Mouse (Mus musculus): Measurements from ENCODE around the gene Shisal2b.

Shisal2b gene

DNA sequence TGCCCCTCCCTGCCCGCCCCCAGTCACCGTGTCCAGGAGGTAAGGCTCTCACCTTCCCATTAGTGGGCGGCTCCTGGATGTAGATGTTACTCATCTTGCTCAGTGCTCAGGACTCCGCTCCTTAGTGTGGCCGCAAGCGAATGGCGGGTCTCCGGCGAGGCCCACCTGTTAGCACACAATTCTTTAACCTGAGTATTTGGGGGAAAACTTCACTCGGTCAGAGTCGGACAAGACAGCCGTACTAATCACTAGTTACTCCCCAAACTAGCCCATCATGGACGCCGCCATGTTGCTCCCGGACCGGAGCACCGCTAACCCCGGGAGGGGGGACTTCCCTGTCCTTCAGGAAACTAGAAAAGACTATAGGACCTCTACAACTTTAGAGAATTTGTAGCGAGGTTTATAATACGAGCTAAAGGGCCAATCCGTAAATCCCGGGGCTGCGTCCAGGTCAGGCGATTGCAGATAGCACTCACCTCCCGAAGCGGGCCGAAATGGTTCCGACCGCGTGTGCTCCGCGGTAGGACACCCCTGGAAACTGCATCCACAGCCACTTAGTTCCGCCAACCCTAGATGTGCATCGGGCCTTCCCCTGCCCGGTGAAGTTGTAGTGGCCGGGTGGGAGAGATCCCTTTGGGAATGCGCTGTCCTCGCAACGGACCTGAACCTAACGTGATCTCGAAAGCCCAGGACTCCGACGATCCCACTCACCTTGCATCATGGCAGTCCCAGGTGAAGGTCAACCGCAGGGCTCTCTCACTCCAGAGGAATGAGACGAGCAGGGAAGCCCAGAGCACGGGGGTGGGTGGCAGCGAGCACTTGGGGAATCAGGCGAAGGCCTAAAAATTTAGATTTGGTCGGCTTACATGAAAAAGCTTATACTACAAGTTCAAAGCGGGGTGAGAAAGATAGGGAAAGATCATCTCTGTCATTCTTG, 46.8 kb downstream of the Shisal2b start, which contains the start of gene Cwc27:
TSS of gene Cwc27 (minus strand) at position 508 of the 937 bp plus-strand sequence.
- DNase-seq (ENCODE audit: low spot score), result peak; percentile 55

DNA sequence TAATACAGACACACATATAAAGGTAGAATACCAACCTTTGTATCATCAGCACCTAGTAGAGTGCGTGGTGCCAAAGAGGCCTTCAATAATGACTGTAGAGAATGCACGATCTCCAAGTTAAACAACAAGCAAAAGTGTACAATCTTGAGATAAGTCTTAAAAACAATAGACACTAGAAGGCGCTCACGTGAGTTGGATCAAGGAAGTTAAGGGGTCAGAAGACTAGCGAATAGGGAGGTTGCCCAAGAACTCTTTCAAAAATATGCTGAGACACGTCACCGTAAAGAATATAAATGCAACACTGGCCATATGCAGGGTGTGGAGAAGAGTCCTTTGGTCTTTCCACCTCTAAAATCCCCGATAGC, 47.4 kb downstream of the Shisal2b start:
- no peak for DNase-seq (ENCODE audit: low spot score)

DNA sequence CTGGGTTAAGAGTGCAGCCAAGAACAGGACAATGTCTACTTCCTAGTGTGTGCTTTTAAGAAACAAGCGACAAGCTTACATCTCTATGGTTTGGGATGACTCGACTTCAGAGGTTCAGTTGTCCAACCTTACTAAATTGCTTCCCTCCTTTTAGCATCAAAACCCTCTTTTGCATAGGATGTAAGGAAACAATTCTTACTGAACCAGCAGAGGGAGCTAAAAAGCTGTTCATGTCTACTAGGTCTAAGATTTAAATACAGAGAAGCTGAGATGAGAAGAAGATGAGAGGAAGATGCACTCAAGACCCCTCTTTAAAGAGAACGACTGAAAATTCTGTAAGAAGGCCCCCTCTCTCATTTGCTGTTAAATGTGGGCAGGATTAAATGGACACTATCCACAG, 58.0 kb downstream of the Shisal2b start:
- no peak for DNase-seq (ENCODE audit: low spot score)

DNA sequence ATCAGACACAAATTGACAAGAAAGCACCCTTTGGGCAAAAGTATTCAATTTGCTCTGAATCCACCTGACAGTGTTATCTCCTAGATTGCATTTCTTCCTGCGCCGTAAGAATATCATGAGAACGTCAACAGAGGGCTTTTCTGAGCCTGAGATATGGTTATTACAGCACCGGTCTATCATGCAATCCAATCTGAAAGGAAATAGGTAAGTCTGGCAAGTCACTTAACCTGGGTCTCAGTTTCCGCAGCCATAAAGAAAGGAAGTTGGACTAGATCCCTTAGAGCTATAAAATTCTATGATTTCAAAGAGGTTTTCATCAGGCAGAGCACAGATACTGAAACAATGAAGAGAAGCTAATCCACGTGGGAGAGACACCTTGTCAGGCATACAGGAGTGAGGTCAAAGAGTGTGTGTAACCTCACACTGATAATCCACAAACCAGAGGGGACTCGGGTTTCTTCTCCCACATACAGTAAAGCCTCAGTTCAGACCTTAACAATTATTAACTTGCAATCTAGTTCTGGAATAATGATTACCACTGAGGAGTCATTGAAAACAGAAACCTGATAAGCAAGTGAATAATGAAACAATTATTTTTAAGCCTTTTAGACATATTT, 64.0 kb downstream of the Shisal2b start:
- DNase-seq (ENCODE audit: low spot score), result no peak

GRCm38 (mm10) chr13:104799067-104799466, 64.6 kb downstream of the Shisal2b start:
- DNase-seq (ENCODE audit: low spot score), result no peak
